Mouse (Mus musculus) midbrain, embryonic 16.5 days (tissue): Measurements from ENCODE around the gene Med13l. TPM values are rescaled to one million over a fixed set of nuclear protein-coding genes. Genes with fewer than 3 reads are reported as not detected.

Experiments
- ATAC-seq: fragments of 200-750 bp; cut with Nextera tagmentation; 2 replicates; pipeline ENCODE4 v1.8.0; 2017; ENCODE audit warnings: moderate TSS enrichment
- H3K27ac ChIP-seq: fragments of 300-500 bp; sonication (generic); 2 replicates; pipeline ENCODE4 v1.5.1; 2014; ENCODE audit warnings: mild to moderate bottlenecking, low read length, mixed read lengths
- H3K27me3 ChIP-seq: fragments of 300-500 bp; sonication (generic); 2 replicates; pipeline ENCODE4 v1.6.1; 2014; ENCODE audit warnings: low read depth, low read length, mixed read lengths; ENCODE audit not compliant: control insufficient read depth, insufficient read depth
- H3K36me3 ChIP-seq: fragments of 300-500 bp; sonication (generic); 2 replicates; pipeline ENCODE4 v1.6.1; 2014; ENCODE audit warnings: mild to moderate bottlenecking, low read length, moderate library complexity, mixed read lengths; ENCODE audit not compliant: control insufficient read depth, insufficient read depth
- H3K4me1 ChIP-seq: fragments of 300-500 bp; sonication (generic); 2 replicates; pipeline ENCODE4 v1.6.1; 2014; ENCODE audit warnings: mild to moderate bottlenecking, low read length, mixed read lengths; ENCODE audit not compliant: control insufficient read depth, insufficient read depth
- H3K4me2 ChIP-seq: fragments of 300-500 bp; sonication (generic); 2 replicates; pipeline ENCODE4 v1.6.1; 2014; ENCODE audit warnings: mild to moderate bottlenecking, low read length, mixed read lengths
- H3K4me3 ChIP-seq: fragments of 300-500 bp; sonication (generic); 2 replicates; pipeline ENCODE4 v1.5.1; 2014; ENCODE audit warnings: low read depth, mild to moderate bottlenecking, low read length, moderate library complexity, mixed read lengths
- H3K9ac ChIP-seq: fragments of 300-500 bp; sonication (generic); 2 replicates; pipeline ENCODE4 v1.6.1; 2014; ENCODE audit warnings: low read depth, low read length, mixed read lengths
- H3K9me3 ChIP-seq: fragments of 300-500 bp; sonication (generic); replicated peaks from 2 replicates; pipeline ENCODE4 v1.6.1; 2014; ENCODE audit warnings: mild to moderate bottlenecking, low read length, mixed read lengths; ENCODE audit not compliant: control insufficient read depth, poor library complexity, severe bottlenecking
- WGBS: fragments of 180-500 bp; shearing (Covaris S2); extraction: QIAGEN DNeasy Blood & Tissue Kit; methylation state at CpG from one replicate; pipeline ENCODE4 v1.1.7; 2014; 5-methylcytosine and 5-hydroxymethylcytosine counted together
- polyA plus RNA-seq: library from polyadenylated mRNA; unstranded; fragments of >200 nt; fragmentation: Nextera tagmentation; extraction: Ambion mirVana; gene quantifications from 2 replicates; pipeline ENCODE4 v1.2.1, GENCODE M21; 2015

Med13l gene
- polyA plus RNA-seq, 1 experiment from 2014 or later = 14.4 TPM

- WGBS = 89% methylated on average over 3 of the region's 3 CpGs
- no peak overlapping the region for H3K4me2 ChIP-seq
- H3K4me1 ChIP-seq = 0 out of 2 replicates have a peak, but pooled peaks cover 2% of the 10 kb centered on the region
- no peak overlapping the region for H3K9ac ChIP-seq
- no peaks in the 10 kb centered on the region for H3K36me3 ChIP-seq
- H3K27me3 ChIP-seq = peaks cover 8% of the 10 kb centered on the region
- H3K27ac ChIP-seq = no peak overlapping the region
- no peak for ATAC-seq
- no peak overlapping the region for H3K4me3 ChIP-seq
- no peaks in the 10 kb centered on the region for H3K9me3 ChIP-seq
Measured at GRCm38 (mm10) chr5:118782139-118782538, 221.7 kb downstream of the Med13l start.

DNA sequence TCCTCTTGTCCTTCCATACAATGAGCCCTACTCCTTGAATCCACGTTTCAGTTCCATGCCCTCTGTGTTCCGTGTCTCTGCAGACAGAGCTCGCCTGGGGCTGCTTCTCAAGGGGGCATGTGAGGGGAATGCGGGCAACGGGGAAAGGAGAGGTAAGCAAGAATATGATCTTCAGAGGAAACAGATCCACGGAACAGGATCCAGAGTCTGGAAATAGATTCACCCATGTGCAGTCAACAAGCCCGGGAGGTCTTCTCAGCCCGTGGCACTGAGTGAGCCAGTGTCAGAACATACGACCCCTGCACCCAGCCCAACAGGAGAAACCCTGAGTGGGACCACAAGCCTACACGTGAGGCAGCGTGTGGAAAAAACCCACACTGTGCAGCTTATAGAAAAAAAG is 228.7 kb downstream of the Med13l start:
- WGBS = 87% methylated on average over 11 of the region's 11 CpGs

DNA sequence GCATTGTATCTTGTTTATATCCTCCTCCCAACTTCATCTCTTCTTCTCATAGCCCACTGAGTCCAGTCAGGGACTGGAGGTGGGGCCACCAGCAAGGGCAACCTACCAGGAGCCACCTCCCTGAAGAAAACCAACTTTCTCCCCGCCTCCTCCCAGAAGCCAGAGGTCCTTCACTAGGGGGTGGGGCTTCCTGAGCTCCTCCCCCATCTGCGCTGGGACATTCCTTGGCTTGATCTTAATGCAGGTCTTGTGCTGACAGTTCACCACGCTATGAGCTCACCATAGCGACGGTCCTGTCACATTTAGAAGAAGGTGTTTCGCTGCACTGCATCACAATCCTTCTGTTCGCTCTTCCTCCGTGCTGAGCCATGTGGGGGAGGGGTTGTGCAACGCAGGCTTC is 229.3 kb downstream of the Med13l start:
- Histone ChIP-seq H3K27me3 (no peaks in the 10 kb centered on the region), H3K9me3 (peaks cover 10% of the 10 kb centered on the region), H3K36me3 (no peaks in the 10 kb centered on the region), H3K27ac (no peak overlapping the region), H3K4me3 (no peak overlapping the region), H3K4me2 (no peak overlapping the region), H3K9ac (no peak overlapping the region), H3K4me1 (no peaks in the 10 kb centered on the region)
- 62% methylated on average over 9 of the region's 9 CpGs for WGBS
- ATAC-seq = no peak

More for the DNA sequence above, 228.7 kb downstream of the Med13l start:
- no peak for ATAC-seq
- Histone ChIP-seq H3K4me1 (no peaks in the 10 kb centered on the region), H3K27me3 (no peaks in the 10 kb centered on the region), H3K9ac (no peak overlapping the region), H3K4me3 (no peak overlapping the region), H3K4me2 (no peak overlapping the region), H3K9me3 (peaks cover 10% of the 10 kb centered on the region), H3K36me3 (no peaks in the 10 kb centered on the region), H3K27ac (no peak overlapping the region)

GRCm38 (mm10) chr5:118797811-118798210 is 237.3 kb downstream of the Med13l start:
- 93% methylated on average over 11 of the region's 11 CpGs for WGBS
- peaks cover 4% of the 10 kb centered on the region; the same call in 1 of the 2 replicates for H3K9me3 ChIP-seq
- no peak overlapping the region for H3K27ac ChIP-seq
- no peak overlapping the region for H3K4me2 ChIP-seq
- H3K4me3 ChIP-seq = no peak overlapping the region
- no peak overlapping the region for H3K9ac ChIP-seq
- no peaks in the 10 kb centered on the region for H3K27me3 ChIP-seq
- no peaks in the 10 kb centered on the region for H3K4me1 ChIP-seq
- no peak for ATAC-seq
- no peaks in the 10 kb centered on the region for H3K36me3 ChIP-seq

DNA sequence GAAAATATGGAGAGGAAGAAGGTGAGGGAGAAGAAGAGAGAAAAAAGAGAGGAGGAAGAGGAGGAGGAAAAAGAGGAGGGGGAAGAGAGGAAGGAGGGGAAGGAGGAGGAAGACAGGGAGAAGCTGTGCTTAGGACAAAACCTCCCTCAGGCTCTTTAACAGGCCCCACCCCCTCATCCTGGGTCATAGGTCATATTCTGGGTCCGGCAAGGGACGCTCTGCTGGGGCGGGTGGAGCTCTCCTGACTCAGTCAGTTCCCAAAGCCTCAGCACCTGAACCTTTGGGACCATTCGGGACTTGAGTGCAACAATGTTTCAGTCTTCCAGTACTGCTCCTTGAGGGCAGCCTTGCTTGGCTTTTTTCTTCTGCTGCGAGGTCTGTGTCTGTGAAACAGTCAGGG is 241.1 kb downstream of the Med13l start:
- Histone ChIP-seq H3K4me3 (no peak overlapping the region), H3K4me1 (peaks cover 5% of the 10 kb centered on the region; the same call in 1 of the 2 replicates), H3K27me3 (no peaks in the 10 kb centered on the region), H3K36me3 (no peaks in the 10 kb centered on the region), H3K9ac (no peak overlapping the region), H3K4me2 (no peak overlapping the region), H3K27ac (no peak overlapping the region), H3K9me3 (no peaks in the 10 kb centered on the region)
- ATAC-seq = no peak
- 37% methylated on average over 5 of the region's 5 CpGs for WGBS

DNA sequence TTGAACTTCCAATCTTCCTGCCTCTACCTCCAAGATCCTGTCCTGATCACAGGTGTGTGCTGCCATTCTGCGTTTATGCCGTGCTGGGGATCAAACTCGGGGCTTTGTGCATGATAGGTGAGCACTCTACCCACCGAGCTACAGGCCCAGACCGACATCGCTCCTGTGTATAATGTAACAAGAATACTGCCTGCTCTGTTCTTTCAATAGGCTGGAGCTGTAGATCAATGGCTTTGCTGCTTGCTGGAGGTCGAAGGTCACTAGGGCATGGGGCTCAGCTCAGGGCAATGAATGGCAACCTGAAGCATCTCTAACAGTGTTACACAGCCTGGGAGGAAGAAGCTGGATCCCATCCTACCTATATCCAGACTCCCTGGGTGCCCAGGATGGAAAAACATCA is 241.6 kb downstream of the Med13l start:
- Histone ChIP-seq H3K9ac (no peak overlapping the region), H3K36me3 (no peaks in the 10 kb centered on the region), H3K27ac (no peak overlapping the region), H3K27me3 (no peaks in the 10 kb centered on the region), H3K4me1 (peaks cover 5% of the 10 kb centered on the region; the same call in 1 of the 2 replicates), H3K4me3 (no peak overlapping the region), H3K4me2 (no peak overlapping the region), H3K9me3 (no peaks in the 10 kb centered on the region)
- WGBS = 76% methylated on average over 7 of the region's 7 CpGs
- no peak for ATAC-seq

- ATAC-seq = no peak
- no peak overlapping the region for H3K27ac ChIP-seq
- H3K4me1 ChIP-seq = no peaks in the 10 kb centered on the region
- H3K27me3 ChIP-seq = no peaks in the 10 kb centered on the region
- H3K9me3 ChIP-seq = no peaks in the 10 kb centered on the region
- H3K4me2 ChIP-seq = no peak overlapping the region
- no peaks in the 10 kb centered on the region for H3K36me3 ChIP-seq
- no peak overlapping the region for H3K4me3 ChIP-seq
- no peak overlapping the region for H3K9ac ChIP-seq
- 82% methylated on average over 12 of the region's 12 CpGs for WGBS
Measured at GRCm38 (mm10) chr5:118808946-118809345, 248.5 kb downstream of the Med13l start.

- H3K36me3 ChIP-seq = no peaks in the 10 kb centered on the region
- ATAC-seq = no peak
- no peaks in the 10 kb centered on the region for H3K27me3 ChIP-seq
- no peak overlapping the region for H3K4me2 ChIP-seq
- no peak overlapping the region for H3K9ac ChIP-seq
- no peak overlapping the region for H3K27ac ChIP-seq
- H3K4me3 ChIP-seq = no peak overlapping the region
- no peaks in the 10 kb centered on the region for H3K9me3 ChIP-seq
- 77% methylated on average over 5 of the region's 5 CpGs for WGBS
- H3K4me1 ChIP-seq = no peaks in the 10 kb centered on the region
Measured at GRCm38 (mm10) chr5:118809588-118809987, 249.1 kb downstream of the Med13l start.

DNA sequence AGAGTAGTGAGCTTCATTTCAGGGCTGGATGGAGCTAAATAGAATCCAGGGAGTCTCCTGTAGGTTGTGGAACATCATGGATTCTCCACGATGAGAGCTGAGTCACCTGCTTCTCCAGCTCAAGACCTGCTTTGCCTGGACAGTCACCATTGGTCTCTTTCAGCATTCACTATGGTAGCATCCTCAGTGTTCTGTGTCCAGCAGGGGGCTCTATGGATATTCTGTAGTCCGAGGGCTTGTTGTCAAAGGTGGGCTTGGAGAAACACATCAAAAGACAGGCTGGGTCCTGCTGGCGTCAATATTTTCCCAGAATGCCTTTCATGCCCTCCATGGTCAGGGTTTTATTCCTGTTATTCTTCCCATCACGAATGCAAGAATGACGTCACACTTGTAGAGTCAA is 251.2 kb downstream of the Med13l start:
- no peak overlapping the region for H3K9ac ChIP-seq
- no peaks in the 10 kb centered on the region for H3K4me1 ChIP-seq
- H3K27ac ChIP-seq = no peak overlapping the region
- H3K4me3 ChIP-seq = no peak overlapping the region
- H3K9me3 ChIP-seq = no peaks in the 10 kb centered on the region
- no peaks in the 10 kb centered on the region for H3K36me3 ChIP-seq
- 59% methylated on average over 5 of the region's 5 CpGs for WGBS
- no peaks in the 10 kb centered on the region for H3K27me3 ChIP-seq
- H3K4me2 ChIP-seq = no peak overlapping the region
- no peak for ATAC-seq
